Mouse (Mus musculus): ENCODE data around the gene Ccdc185. TPM values are rescaled to one million over a fixed set of nuclear protein-coding genes. Genes with fewer than 3 reads are reported as not detected.

The Ccdc185 gene
- polyA plus RNA-seq, 1 experiment from 2014 or later: not detected

Other genes starting within 250 kb of the Ccdc185 start
- 135 and 136 TPM in 2 replicates for gene Capn2, start 231.6 kb downstream of the Ccdc185 start, polyA plus RNA-seq (2015; fragmentation: Nextera tagmentation; extraction: Ambion mirVana)
- gene Capn8, start 184.2 kb downstream of the Ccdc185 start, polyA plus RNA-seq (2015; fragmentation: Nextera tagmentation; extraction: Ambion mirVana): 0.09 TPM in 1 of 2 replicates, not detected in the other
- gene Susd4, start 14.7 kb upstream of the Ccdc185 start, polyA plus RNA-seq (2015; fragmentation: Nextera tagmentation; extraction: Ambion mirVana): 22.3 and 22.8 TPM in 2 replicates
- gene Tlr5, start 205.6 kb upstream of the Ccdc185 start, polyA plus RNA-seq (2015; fragmentation: Nextera tagmentation; extraction: Ambion mirVana): 1.2 and 1.3 TPM in 2 replicates